In genomic region chr19:42158246-42159017, GRCm38 (mm10) we compare ENCODE assay signal across 13 mouse cellular contexts. TPM values are rescaled to one million over a fixed set of nuclear protein-coding genes. Genes with fewer than 3 reads are reported as not detected.
DNase-seq lines count a peak whose midpoint lies in the region; ATAC-seq and TF ChIP-seq lines count a peak whose summit lies in the region.
"Had no signal": no experiment of that assay in that cellular context is flagged by ENCODE, and none has a peak within 500 bp of the region (broad histone marks: within the 10 kb centered on the region; RNA-seq: fewer than 3 reads in every experiment).

No protein-coding gene starts in this region.

- no peak overlapping the region for H3K27ac ChIP-seq in heart, embryonic 11.5 days (ENCODE audit: low read depth, low read length)
- H3K27ac ChIP-seq in lung, postnatal 0 days (ENCODE audit: low read length) = peak overlapping the region; percentile 38
- peak overlapping the region; percentile 62; the same call in 1 of the 2 replicates for H3K27ac ChIP-seq in embryonic facial prominence, embryonic 13.5 days
- peak overlapping the region; percentile 53 for H3K27ac ChIP-seq in liver, postnatal 0 days (ENCODE audit: low read depth)
- H3K27ac ChIP-seq: gastrocnemius, adult 2 months had no signal

- peaks cover 7% of the 10 kb centered on the region; the same call in 1 of the 2 replicates for H3K4me1 ChIP-seq in heart, embryonic 11.5 days (ENCODE audit: control insufficient read depth, insufficient read depth, low read length)
- H3K4me1 ChIP-seq in lung, postnatal 0 days (ENCODE audit: insufficient read depth, low read depth, low read length) = no peaks in the 10 kb centered on the region
- H3K4me1 ChIP-seq in embryonic facial prominence, embryonic 13.5 days = peaks cover 11% of the 10 kb centered on the region; the same call in 1 of the 2 replicates
- peaks cover 17% of the 10 kb centered on the region for H3K4me1 ChIP-seq in liver, postnatal 0 days (ENCODE audit: insufficient read depth)

- H3K9ac ChIP-seq in heart, embryonic 11.5 days (ENCODE audit: low read depth, low read length) = peak overlapping the region; percentile 39; the same call in 1 of the 2 replicates
- no peak overlapping the region for H3K9ac ChIP-seq in lung, postnatal 0 days (replicated peaks; ENCODE audit: low read depth)
- no peak overlapping the region for H3K9ac ChIP-seq in embryonic facial prominence, embryonic 13.5 days
- peak overlapping the region; percentile 3; the same call in 1 of the 2 replicates for H3K9ac ChIP-seq in liver, postnatal 0 days (replicated peaks)

- H3K9me3 ChIP-seq in heart, embryonic 11.5 days (replicated peaks; ENCODE audit: control insufficient read depth, low read length) = no peaks in the 10 kb centered on the region
- H3K9me3 ChIP-seq in lung, postnatal 0 days (ENCODE audit: low read length) = no peaks in the 10 kb centered on the region
- H3K9me3 ChIP-seq in embryonic facial prominence, embryonic 13.5 days = no peaks in the 10 kb centered on the region
- no peaks in the 10 kb centered on the region for H3K9me3 ChIP-seq in liver, postnatal 0 days (ENCODE audit: low read length)

- no peak for ATAC-seq in heart, embryonic 11.5 days (replicated peaks; ENCODE audit: insufficient number of reproducible peaks, low FRiP score, low TSS enrichment)
- peak; percentile 40 for ATAC-seq in lung, postnatal 0 days
- ATAC-seq in embryonic facial prominence, embryonic 13.5 days (ENCODE audit: insufficient number of reproducible peaks, insufficient read depth, low FRiP score, low TSS enrichment, low read depth) = no peak
- ATAC-seq in liver, postnatal 0 days = peak; percentile 61; the same call in 1 of the 2 replicates

- 15% methylated on average over 13 of the region's 13 CpGs for WGBS in heart, embryonic 11.5 days (ENCODE audit: insufficient replicate concordance)
- 39% methylated on average over 13 of the region's 13 CpGs for WGBS in lung, postnatal 0 days
- 42% methylated on average over 13 of the region's 13 CpGs for WGBS in embryonic facial prominence, embryonic 13.5 days
- WGBS in liver, postnatal 0 days (ENCODE audit: insufficient replicate concordance) = 29% methylated on average over 13 of the region's 13 CpGs

- H3K4me2 ChIP-seq in heart, embryonic 11.5 days = peak overlapping the region; percentile 35
- no peak overlapping the region for H3K4me2 ChIP-seq in lung, postnatal 0 days (replicated peaks; ENCODE audit: low read depth, low read length)
- H3K4me2 ChIP-seq in embryonic facial prominence, embryonic 13.5 days = no peak overlapping the region
- H3K4me2 ChIP-seq in liver, postnatal 0 days (ENCODE audit: low read depth, low read length) = peak overlapping the region; percentile 42

- TF ChIP-seq EP300 in lung, postnatal 0 days (IDR thresholded peaks at IDR 0.05) = no peak
- TF ChIP-seq EP300 in liver, postnatal 0 days (IDR thresholded peaks at IDR 0.05; ENCODE audit: low read depth) = peak; percentile 71; the same call in 1 of the 2 replicates

- DNase-seq in heart, adult 11 months = no peak
- peak; percentile 27 for DNase-seq in lung, postnatal 0 days (ENCODE audit: low spot score)
- no peak for DNase-seq in lung, adult 18-20 months
- peak; percentile 18 for DNase-seq in liver, postnatal 0 days
- no peak for DNase-seq in left cerebral cortex, adult 8-10 months (ENCODE audit: low spot score in 2 of 2)
- no peak for DNase-seq in right cerebral cortex, postnatal 25 days
- DNase-seq: adrenal gland, postnatal 36 days; cerebellum, adult 2 months; gastrocnemius, adult 2 months; left cerebral cortex, postnatal 4 days had no signal

- TF ChIP-seq CTCF in lung, postnatal 0 days (IDR thresholded peaks at IDR 0.05) = peak; percentile 30
- TF ChIP-seq CTCF in liver, postnatal 0 days (IDR thresholded peaks at IDR 0.05; ENCODE audit: low read depth) = peak; percentile 19

- no peak overlapping the region for H3K4me3 ChIP-seq in heart, embryonic 11.5 days (ENCODE audit: low read depth, low read length)
- no peak overlapping the region for H3K4me3 ChIP-seq in lung, postnatal 0 days (ENCODE audit: low read depth, low read length)
- H3K4me3 ChIP-seq in embryonic facial prominence, embryonic 13.5 days = no peak overlapping the region
- H3K4me3 ChIP-seq in liver, postnatal 0 days (ENCODE audit: low read depth, low read length) = no peak overlapping the region
- H3K4me3 ChIP-seq: erythroblast, embryonic 14.5 days; gastrocnemius, adult 2 months had no signal

- no peaks in the 10 kb centered on the region; the same call in 1 of the 2 replicates for H3K27me3 ChIP-seq in heart, embryonic 11.5 days (ENCODE audit: control insufficient read depth, insufficient read depth, low read length)
- H3K27me3 ChIP-seq in lung, postnatal 0 days (replicated peaks; ENCODE audit: insufficient read depth, low read length) = no peaks in the 10 kb centered on the region
- no peaks in the 10 kb centered on the region for H3K27me3 ChIP-seq in embryonic facial prominence, embryonic 13.5 days
- no peaks in the 10 kb centered on the region for H3K27me3 ChIP-seq in liver, postnatal 0 days (ENCODE audit: insufficient read depth, low read length)

- H3K36me3 ChIP-seq in heart, embryonic 11.5 days (ENCODE audit: control insufficient read depth, insufficient read depth, low read length) = no peaks in the 10 kb centered on the region
- H3K36me3 ChIP-seq in lung, postnatal 0 days (ENCODE audit: insufficient read depth, low read length) = no peaks in the 10 kb centered on the region
- no peaks in the 10 kb centered on the region for H3K36me3 ChIP-seq in embryonic facial prominence, embryonic 13.5 days
- no peaks in the 10 kb centered on the region for H3K36me3 ChIP-seq in liver, postnatal 0 days (replicated peaks; ENCODE audit: insufficient read depth, low read length)

RNA-seq across cellular contexts. Expression of gene Zfyve27, which starts 5.3 kb away (rescaled TPM):
- polyA plus RNA-seq in heart, embryonic 11.5 days (2014; fragmentation: Nextera tagmentation; extraction: Ambion mirVana) = 11.6 and 13.5 TPM in 2 replicates
- 25.3 and 27.7 TPM in 2 replicates for polyA plus RNA-seq in lung, postnatal 0 days (2015; fragmentation: Nextera tagmentation; extraction: Ambion mirVana)
- 25.7 and 27.6 TPM in 2 replicates for polyA plus RNA-seq in embryonic facial prominence, embryonic 13.5 days (2015; fragmentation: Nextera tagmentation; extraction: Ambion mirVana)
- 8.0 and 8.5 TPM in 2 replicates for polyA plus RNA-seq in liver, postnatal 0 days (2015; fragmentation: Nextera tagmentation; extraction: Ambion mirVana)
- total RNA-seq in left cerebral cortex, adult 8-10 months (2022) = 100 to 1,000 TPM in 1 of 4 experiments, 10 to 100 TPM in 3; 78.2 to 101 (median 83.5) TPM

RNA-seq across cellular contexts. Expression of gene Marveld1, which starts 11.2 kb away (rescaled TPM):
- 13.9 and 14.4 TPM in 2 replicates for polyA plus RNA-seq in heart, embryonic 11.5 days (2014; fragmentation: Nextera tagmentation; extraction: Ambion mirVana)
- 23.0 and 23.1 TPM in 2 replicates for polyA plus RNA-seq in lung, postnatal 0 days (2015; fragmentation: Nextera tagmentation; extraction: Ambion mirVana)
- polyA plus RNA-seq in embryonic facial prominence, embryonic 13.5 days (2015; fragmentation: Nextera tagmentation; extraction: Ambion mirVana) = 11.6 and 13.3 TPM in 2 replicates
- polyA plus RNA-seq in liver, postnatal 0 days (2015; fragmentation: Nextera tagmentation; extraction: Ambion mirVana) = 4.7 and 6.6 TPM in 2 replicates
- 10 to 100 TPM in 1 of 4 experiments, 1 to 10 TPM in 3; 8.7 to 10.2 (median 9.0) TPM for total RNA-seq in left cerebral cortex, adult 8-10 months (2022)

RNA-seq across cellular contexts. Expression of gene Avpi1, which starts 29.6 kb away (rescaled TPM):
- 29.5 and 31.1 TPM in 2 replicates for polyA plus RNA-seq in heart, embryonic 11.5 days (2014; fragmentation: Nextera tagmentation; extraction: Ambion mirVana)
- polyA plus RNA-seq in lung, postnatal 0 days (2015; fragmentation: Nextera tagmentation; extraction: Ambion mirVana) = 114 and 135 TPM in 2 replicates
- 29.8 and 35.5 TPM in 2 replicates for polyA plus RNA-seq in embryonic facial prominence, embryonic 13.5 days (2015; fragmentation: Nextera tagmentation; extraction: Ambion mirVana)
- polyA plus RNA-seq in liver, postnatal 0 days (2015; fragmentation: Nextera tagmentation; extraction: Ambion mirVana) = 50.0 and 58.5 TPM in 2 replicates
- 10 to 100 TPM; 28.3 to 30.5 (median 29.8) TPM for total RNA-seq in left cerebral cortex, adult 8-10 months (2022)

RNA-seq across cellular contexts. Expression of gene Sfrp5, which starts 43.6 kb away (rescaled TPM):
- 5.7 and 6.1 TPM in 2 replicates for polyA plus RNA-seq in heart, embryonic 11.5 days (2014; fragmentation: Nextera tagmentation; extraction: Ambion mirVana)
- polyA plus RNA-seq in lung, postnatal 0 days (2015; fragmentation: Nextera tagmentation; extraction: Ambion mirVana) = 0.18 TPM in 1 of 2 replicates, not detected in the other
- 1.4 and 1.7 TPM in 2 replicates for polyA plus RNA-seq in embryonic facial prominence, embryonic 13.5 days (2015; fragmentation: Nextera tagmentation; extraction: Ambion mirVana)
- polyA plus RNA-seq in liver, postnatal 0 days (2015; fragmentation: Nextera tagmentation; extraction: Ambion mirVana) = not detected in 2 replicates
- total RNA-seq in left cerebral cortex, adult 8-10 months (2022) = 1 to 10 TPM; 1.9 to 4.1 (median 2.6) TPM
- polyA plus RNA-seq: erythroblast, embryonic 14.5 days had no signal

Comparison
In these comparisons a context has a peak if more than half of its experiments do, and no peak if none do; other contexts are left out.
1. DNase-seq: peak in lung, postnatal 0 days (single experiment) and liver, postnatal 0 days (single experiment); none in heart, adult 11 months (single experiment), lung, adult 18-20 months (0 of 2), left cerebral cortex, adult 8-10 months (0 of 2) and right cerebral cortex, postnatal 25 days (single experiment).
2. ATAC-seq: peak in lung, postnatal 0 days (single experiment) and liver, postnatal 0 days (single experiment); none in heart, embryonic 11.5 days (single experiment) and embryonic facial prominence, embryonic 13.5 days (single experiment).
3. H3K4me2 ChIP-seq: peak in heart, embryonic 11.5 days (single experiment) and liver, postnatal 0 days (single experiment); none in lung, postnatal 0 days (single experiment) and embryonic facial prominence, embryonic 13.5 days (single experiment).
4. H3K9ac ChIP-seq: peak in heart, embryonic 11.5 days (single experiment) and liver, postnatal 0 days (single experiment); none in lung, postnatal 0 days (single experiment) and embryonic facial prominence, embryonic 13.5 days (single experiment).